Mouse (Mus musculus): ENCODE measurements around the gene Rapsn.

The Rapsn gene

DNA sequence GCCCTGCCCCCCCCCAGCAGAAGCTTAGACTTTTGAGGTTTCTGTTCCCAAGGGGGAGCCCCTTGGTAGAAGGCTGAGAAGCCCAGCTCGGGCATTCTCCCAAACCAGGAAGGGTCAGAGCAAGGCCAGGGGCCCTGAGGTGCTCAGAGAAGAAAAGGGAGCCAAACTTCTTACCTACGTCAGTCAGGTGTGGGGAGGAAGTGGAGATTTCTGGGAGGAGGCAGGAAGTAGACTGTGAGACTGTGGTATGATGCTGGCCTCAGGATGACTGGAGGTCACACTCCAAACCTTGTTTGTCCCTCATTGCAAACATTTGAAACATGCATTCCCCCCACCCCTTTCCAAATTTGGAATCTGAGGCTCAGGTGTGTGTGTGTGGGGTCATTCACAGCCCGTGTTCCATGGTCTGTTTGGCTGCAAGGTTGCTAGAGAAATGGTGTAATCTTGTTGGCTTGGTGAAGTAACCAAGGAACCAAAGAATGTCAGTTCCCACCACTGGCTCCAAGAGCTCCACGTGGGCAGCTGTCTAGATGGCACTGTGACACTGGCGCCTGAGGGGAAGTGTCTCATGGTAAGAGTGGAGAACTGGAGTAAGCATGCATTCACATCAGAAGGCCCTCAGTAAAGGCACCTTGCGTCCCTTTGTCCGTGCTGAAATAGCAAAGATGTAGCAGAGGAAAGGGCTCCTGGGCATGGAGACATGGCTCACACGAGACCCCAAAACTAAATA, 45.5 kb downstream of the Rapsn start:
- DNase-seq (ENCODE audit: low spot score) = no peak

GRCm38 (mm10) chr2:91081775-91082695, 46.6 kb downstream of the Rapsn start, which contains the start of gene Spi1:
Gene Spi1, plus strand, starts transcription at chr2:91082390.
- DNase-seq (ENCODE audit: low spot score) = no peak

DNA sequence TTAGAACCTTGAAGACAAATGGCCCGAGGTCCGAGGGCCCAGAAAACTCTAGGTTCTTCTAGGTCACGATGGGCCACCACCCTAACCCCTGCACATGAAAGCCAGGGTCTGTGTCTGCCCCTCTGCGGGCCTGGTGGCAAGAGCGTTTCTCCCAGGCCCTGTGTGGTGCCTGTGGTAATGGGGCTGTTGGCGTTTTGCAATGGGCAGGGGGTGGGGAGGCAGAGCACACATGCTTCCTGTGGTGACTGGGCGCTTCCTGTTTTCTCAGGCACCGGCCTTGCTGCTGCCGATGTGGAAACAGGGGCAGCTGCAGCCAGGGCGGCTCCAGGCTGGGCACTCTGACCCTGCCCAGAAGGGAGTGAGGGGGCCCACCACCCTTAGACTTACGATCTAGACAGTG, 47.4 kb downstream of the Rapsn start:
- DNase-seq (ENCODE audit: low spot score) = no peak

- no peak for DNase-seq (ENCODE audit: low spot score)
Measured at GRCm38 (mm10) chr2:91083366-91083940, 48.0 kb downstream of the Rapsn start.

- DNase-seq (ENCODE audit: low spot score) = no peak
Measured at GRCm38 (mm10) chr2:91084179-91084820, 48.9 kb downstream of the Rapsn start.

DNA sequence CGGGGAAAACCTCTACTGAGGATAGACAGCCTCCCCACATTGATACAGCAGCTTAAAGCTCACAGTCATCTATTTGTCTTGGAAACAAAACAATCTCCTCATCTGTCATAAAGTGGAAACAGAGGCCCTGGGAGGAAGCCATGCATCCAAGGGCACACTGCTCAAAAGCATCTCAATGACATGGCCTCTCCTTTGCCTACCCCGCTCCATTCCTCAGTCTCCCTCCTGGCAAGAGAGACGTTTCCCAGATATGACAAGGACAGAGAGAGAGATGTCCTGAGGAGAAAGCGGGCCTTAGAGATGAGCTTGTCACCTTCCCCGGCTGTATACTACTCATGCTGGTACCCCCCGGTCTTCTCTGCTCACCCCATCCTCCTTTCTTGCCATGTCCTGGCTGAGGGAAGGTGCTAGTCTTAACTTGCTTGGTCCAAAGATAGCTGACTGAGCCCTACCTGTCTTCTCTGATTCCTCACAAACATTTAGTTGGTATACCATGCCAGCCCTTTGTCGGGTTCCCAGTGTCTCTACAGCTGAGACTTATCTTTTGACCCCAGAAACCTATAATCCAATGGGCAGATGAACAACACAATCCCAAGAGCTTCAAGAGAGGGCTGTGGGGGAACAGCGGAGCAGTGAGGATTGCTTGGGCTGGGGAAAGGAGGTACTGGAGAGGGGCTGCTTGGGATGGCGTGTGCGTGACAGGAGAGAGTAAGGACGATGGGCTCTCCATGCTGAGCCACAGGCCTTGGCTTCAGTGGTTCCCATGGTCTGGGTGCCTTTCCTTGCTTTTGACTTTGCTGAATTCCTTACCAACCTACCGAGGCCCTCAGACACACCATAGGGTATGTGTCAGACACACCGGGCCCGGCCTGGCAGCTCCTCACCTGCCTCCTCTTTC, 50.3 kb downstream of the Rapsn start:
- DNase-seq (ENCODE audit: low spot score) = no peak

GRCm38 (mm10) chr2:91086392-91087237, 51.2 kb downstream of the Rapsn start:
- DNase-seq (ENCODE audit: low spot score) = no peak

DNA sequence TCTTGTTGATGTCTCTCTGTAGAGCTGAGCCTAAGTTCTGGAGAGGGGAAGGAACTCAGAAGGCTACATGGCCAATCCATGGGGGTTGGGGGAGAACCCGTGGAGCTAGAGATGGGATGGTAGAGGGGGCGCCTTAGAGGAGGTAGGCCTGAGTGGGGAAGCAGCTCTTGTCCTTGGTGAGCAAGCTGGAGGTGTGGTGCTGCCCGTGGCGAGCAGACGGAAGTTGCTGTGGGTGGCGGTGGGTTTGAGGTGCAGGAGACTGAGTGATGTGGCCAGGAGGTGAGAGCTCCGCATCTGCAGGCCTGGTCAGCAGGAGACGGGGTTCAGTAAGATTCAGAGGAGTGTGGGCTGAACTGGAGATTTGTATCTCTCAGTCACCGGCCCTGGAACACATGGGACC, 52.0 kb downstream of the Rapsn start:
- DNase-seq (ENCODE audit: low spot score) = no peak

GRCm38 (mm10) chr2:91088987-91089386, 53.6 kb downstream of the Rapsn start:
- DNase-seq (ENCODE audit: low spot score) = no peak

DNA sequence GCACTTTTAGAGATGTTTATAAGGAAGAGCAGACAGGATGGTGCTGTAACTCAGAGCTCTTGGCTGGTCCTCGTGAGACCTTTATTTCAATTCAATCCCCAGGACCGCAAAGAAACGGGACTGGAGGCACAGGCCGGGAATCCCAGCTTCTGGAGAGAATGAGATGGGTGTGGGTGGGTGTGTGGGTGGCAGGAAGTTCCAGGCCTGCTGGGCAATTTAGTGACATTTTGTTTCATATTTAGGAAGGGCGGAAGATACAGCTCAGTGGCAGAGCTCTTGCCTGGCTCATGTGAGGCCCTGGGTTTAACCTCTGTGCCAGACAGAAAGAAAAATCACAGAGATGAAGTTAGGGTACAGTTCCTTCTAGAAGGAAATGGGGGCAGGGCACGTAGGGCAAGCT, 54.8 kb downstream of the Rapsn start:
- no peak for DNase-seq (ENCODE audit: low spot score)

DNA sequence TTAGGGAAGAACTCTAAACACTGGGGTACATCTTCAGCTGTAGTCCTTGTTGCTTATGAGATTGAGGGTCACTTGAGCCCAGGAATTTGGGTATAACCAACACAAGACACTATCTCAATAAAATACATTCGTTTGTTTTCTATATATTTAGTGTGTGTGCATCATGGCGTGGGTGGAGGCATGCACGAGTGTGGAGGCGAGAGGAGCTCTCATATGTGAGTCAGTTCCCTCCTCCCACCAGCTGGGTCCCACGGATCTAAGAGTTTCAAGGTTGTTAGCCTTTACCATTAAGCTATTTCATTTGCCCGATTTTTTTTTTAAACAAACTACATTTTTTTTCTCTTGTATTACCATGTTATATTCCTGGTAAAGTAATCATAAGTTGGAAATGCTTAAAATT, 55.4 kb downstream of the Rapsn start:
- no peak for DNase-seq (ENCODE audit: low spot score)

Measured in left cerebral cortex, adult 11 months (tissue).